Mouse (Mus musculus) gastrocnemius, adult 2 months (tissue): ENCODE measurements at regions not wholly inside any gene's neighbourhood (a gene's known extent, or its start where the extent isn't known, plus 50 kb on each side); places are given as distances from the start of the nearest gene placed in this dataset.

Source experiments
- DNase-seq: peaks from one replicate; pipeline ENCODE4 v3.0.0; 2022
- H3K27ac ChIP-seq: fragments of 200-600 bp; 2 replicates; pipeline ENCODE4 v1.8.1; 2022; ENCODE audit warnings: mild to moderate bottlenecking
- H3K4me3 ChIP-seq: fragments of 200-600 bp; 2 replicates; pipeline ENCODE4 v1.8.1; 2022; ENCODE audit warnings: mild to moderate bottlenecking, moderate library complexity
- CTCF ChIP-seq: fragments of 200-600 bp; IDR thresholded peaks from 2 replicates; pipeline ENCODE4 v1.8.1; 2022; ENCODE audit warnings: antibody characterized with exemption, mild to moderate bottlenecking, moderate library complexity
- intact Hi-C: fragments of 180-260 bp; cut with DNase I; formaldehyde crosslinking; loops from one replicate; pipeline ENCODE4 v1.15.1; 2025

GRCm38 (mm10) chr14:54070240-54070639, 183.7 kb downstream of the Dad1 start:
- intact Hi-C loops, result no loop called here
- TF ChIP-seq CTCF, result no peak
- no peak for DNase-seq
- H3K4me3 ChIP-seq, result no peak overlapping the region
- no peak overlapping the region for H3K27ac ChIP-seq

- TF ChIP-seq CTCF, result no peak
- intact Hi-C loops, result loop anchor here (10.0 kb wide), 1 partner anchor 156 kb away; no protein-coding TSS in a partner anchor
- no peak overlapping the region for H3K27ac ChIP-seq
- DNase-seq, result no peak
- no peak overlapping the region for H3K4me3 ChIP-seq
These were observed 185.2 kb downstream of the Dad1 start for GRCm38 (mm10) chr14:54068684-54069083.

- Histone ChIP-seq H3K4me3 (no peak overlapping the region), H3K27ac (peak overlapping the region; percentile 5; the same call in 1 of the 2 replicates)
- no peak for DNase-seq
- intact Hi-C loops, result loop anchor here (10.0 kb wide), 1 partner anchor 159 kb away; no protein-coding TSS in a partner anchor
- TF ChIP-seq CTCF, result no peak
These were observed 188.4 kb downstream of the Dad1 start for GRCm38 (mm10) chr14:54065466-54065865.

- TF ChIP-seq CTCF, result peak; percentile 93
- 0 out of 2 replicates have a peak overlapping the region, but pooled peaks have one; percentile 29 for H3K4me3 ChIP-seq
- H3K27ac ChIP-seq, result peak overlapping the region; percentile 13; the same call in 1 of the 2 replicates
- intact Hi-C loops, result loop anchor here (1.0 to 10.0 kb wide), 2 partner anchors 88 to 160 kb away; no protein-coding TSS in a partner anchor
- peak; percentile 55 for DNase-seq
These were observed 189.1 kb downstream of the Dad1 start for GRCm38 (mm10) chr14:54064541-54065402.

GRCm38 (mm10) chr14:54061570-54061969, 192.3 kb downstream of the Dad1 start:
- TF ChIP-seq CTCF, result no peak
- DNase-seq, result no peak
- H3K27ac ChIP-seq, result no peak overlapping the region
- intact Hi-C loops, result loop anchor here (10.0 kb wide), 1 partner anchor 163 kb away; no protein-coding TSS in a partner anchor
- H3K4me3 ChIP-seq, result no peak overlapping the region

GRCm38 (mm10) chr14:54059776-54060175, 194.1 kb downstream of the Dad1 start:
- intact Hi-C loops, result loop anchor here (10.0 kb wide), 1 partner anchor 165 kb away; no protein-coding TSS in a partner anchor
- no peak overlapping the region for H3K4me3 ChIP-seq
- no peak overlapping the region for H3K27ac ChIP-seq
- peak; percentile 81 for TF ChIP-seq CTCF
- peak; percentile 53 for DNase-seq

GRCm38 (mm10) chr14:54059096-54059495, 194.8 kb downstream of the Dad1 start:
- intact Hi-C loops, result no loop called here
- no peak for TF ChIP-seq CTCF
- no peak for DNase-seq
- Histone ChIP-seq H3K27ac (no peak overlapping the region), H3K4me3 (no peak overlapping the region)

- no peak for DNase-seq
- H3K27ac ChIP-seq, result no peak overlapping the region
- intact Hi-C loops, result no loop called here
- TF ChIP-seq CTCF, result no peak
- no peak overlapping the region for H3K4me3 ChIP-seq
These were observed 197.2 kb downstream of the Dad1 start for GRCm38 (mm10) chr14:54056691-54057090.

- TF ChIP-seq CTCF, result no peak
- H3K4me3 ChIP-seq, result no peak overlapping the region
- intact Hi-C loops, result no loop called here
- no peak overlapping the region for H3K27ac ChIP-seq
- DNase-seq, result no peak
These were observed 198.5 kb downstream of the Dad1 start for GRCm38 (mm10) chr14:54055390-54055789.

GRCm38 (mm10) chr14:54042286-54042685, 211.6 kb downstream of the Dad1 start:
- TF ChIP-seq CTCF, result no peak
- intact Hi-C loops, result no loop called here
- Histone ChIP-seq H3K27ac (no peak overlapping the region), H3K4me3 (no peak overlapping the region)
- DNase-seq, result no peak

- no peak overlapping the region for H3K27ac ChIP-seq
- no peak overlapping the region for H3K4me3 ChIP-seq
- intact Hi-C loops, result no loop called here
- no peak for DNase-seq
- TF ChIP-seq CTCF, result no peak
These were observed 213.3 kb downstream of the Dad1 start for GRCm38 (mm10) chr14:54040644-54041043.

- no peak for TF ChIP-seq CTCF
- intact Hi-C loops, result no loop called here
- H3K27ac ChIP-seq, result no peak overlapping the region
- no peak for DNase-seq
- no peak overlapping the region for H3K4me3 ChIP-seq
These were observed 219.4 kb downstream of the Dad1 start for GRCm38 (mm10) chr14:54034516-54034915.

GRCm38 (mm10) chr14:54023552-54023951, 230.4 kb downstream of the Dad1 start:
- Histone ChIP-seq H3K27ac (no peak overlapping the region), H3K4me3 (no peak overlapping the region)
- intact Hi-C loops, result no loop called here
- no peak for DNase-seq
- no peak for TF ChIP-seq CTCF
